Mouse (Mus musculus): ENCODE measurements around the gene Hhat.
A peak's percentile ranks its signal among the peaks of the same experiment; 100 is the strongest.

Hhat gene

GRCm38 (mm10) chr1:192770495-192771331 lies at the start of gene Hhat:
Gene Hhat, minus strand, starts transcription at chr1:192771223.
- DNase-seq: peak; percentile 85

- DNase-seq: no peak
Observed at GRCm38 (mm10) chr1:192818334-192818733, 47.3 kb upstream of the Hhat start.

GRCm38 (mm10) chr1:192815789-192816188 lies 44.8 kb upstream of the Hhat start:
- DNase-seq: no peak

GRCm38 (mm10) chr1:192814700-192815099 lies 43.7 kb upstream of the Hhat start:
- DNase-seq: no peak

- DNase-seq: no peak
Observed at GRCm38 (mm10) chr1:192812758-192813157, 41.7 kb upstream of the Hhat start.

- DNase-seq: no peak
Observed at GRCm38 (mm10) chr1:192812290-192812689, 41.3 kb upstream of the Hhat start.

GRCm38 (mm10) chr1:192806168-192807157 lies 35.4 kb upstream of the Hhat start:
- peak; percentile 61 for DNase-seq

DNA sequence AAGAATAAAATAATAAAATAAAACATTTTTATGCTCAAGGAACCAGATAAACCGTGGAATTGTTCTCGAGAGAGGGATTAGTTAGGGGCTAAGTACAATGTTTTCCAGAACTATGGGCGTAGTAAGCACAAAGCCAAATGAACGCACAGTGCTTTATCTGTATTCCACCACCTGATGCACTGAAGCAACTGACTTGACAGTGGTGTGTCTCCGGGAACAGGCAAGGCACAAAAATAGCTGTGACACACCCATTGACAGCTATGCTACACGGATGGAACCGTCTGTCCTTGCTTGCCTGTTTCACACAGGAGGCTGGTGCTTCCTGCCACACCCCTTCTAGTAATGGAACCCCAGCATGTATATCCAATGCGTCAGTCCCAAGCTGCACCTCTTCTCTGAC lies 29.3 kb upstream of the Hhat start:
- DNase-seq: no peak

DNA sequence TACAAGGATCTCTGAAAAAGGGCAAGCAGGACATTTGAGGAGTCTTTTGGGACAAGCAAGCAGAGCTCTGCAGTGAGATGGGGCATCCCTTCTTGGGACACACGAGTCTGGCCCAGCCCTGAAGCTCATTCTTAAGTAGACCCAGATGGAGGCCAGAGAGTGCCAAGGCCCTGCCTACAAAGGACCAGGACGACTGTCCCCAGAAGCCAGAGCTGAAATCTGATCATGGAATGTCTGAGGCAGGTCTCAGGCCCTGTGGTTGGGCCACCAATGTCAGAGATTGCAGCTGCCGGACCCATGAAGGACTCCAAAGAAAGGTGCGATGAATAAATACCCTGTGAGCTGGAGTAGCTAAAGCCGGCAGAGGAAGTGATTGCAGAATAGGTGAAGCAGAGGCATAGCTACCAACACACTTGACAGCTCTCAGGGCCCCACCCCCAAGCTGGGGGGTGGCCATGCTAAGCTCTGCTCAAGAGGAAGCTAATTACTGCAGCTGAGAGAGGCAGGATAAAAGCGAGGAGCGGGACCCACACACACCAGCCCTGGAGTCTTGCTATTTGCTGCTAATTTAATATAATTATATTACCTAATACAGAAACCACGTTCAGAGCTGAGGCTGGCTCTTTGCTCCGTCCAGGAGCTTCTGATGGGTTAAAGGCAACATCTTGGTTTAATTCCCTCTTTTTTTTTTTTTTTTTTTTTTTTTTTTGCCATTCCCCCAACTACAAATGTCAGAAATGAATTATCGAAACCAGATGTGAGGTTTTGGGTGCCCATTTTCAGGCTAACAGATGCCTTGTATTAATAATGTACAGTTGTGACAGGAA lies 28.4 kb upstream of the Hhat start:
- no peak for DNase-seq

- peak; percentile 87 for DNase-seq
Observed at GRCm38 (mm10) chr1:192798212-192799164, 27.5 kb upstream of the Hhat start.

- no peak for DNase-seq
Observed at GRCm38 (mm10) chr1:192797011-192797274, 25.9 kb upstream of the Hhat start.

- DNase-seq: peak; percentile 42
Observed at GRCm38 (mm10) chr1:192796201-192797010, 25.4 kb upstream of the Hhat start.

DNA sequence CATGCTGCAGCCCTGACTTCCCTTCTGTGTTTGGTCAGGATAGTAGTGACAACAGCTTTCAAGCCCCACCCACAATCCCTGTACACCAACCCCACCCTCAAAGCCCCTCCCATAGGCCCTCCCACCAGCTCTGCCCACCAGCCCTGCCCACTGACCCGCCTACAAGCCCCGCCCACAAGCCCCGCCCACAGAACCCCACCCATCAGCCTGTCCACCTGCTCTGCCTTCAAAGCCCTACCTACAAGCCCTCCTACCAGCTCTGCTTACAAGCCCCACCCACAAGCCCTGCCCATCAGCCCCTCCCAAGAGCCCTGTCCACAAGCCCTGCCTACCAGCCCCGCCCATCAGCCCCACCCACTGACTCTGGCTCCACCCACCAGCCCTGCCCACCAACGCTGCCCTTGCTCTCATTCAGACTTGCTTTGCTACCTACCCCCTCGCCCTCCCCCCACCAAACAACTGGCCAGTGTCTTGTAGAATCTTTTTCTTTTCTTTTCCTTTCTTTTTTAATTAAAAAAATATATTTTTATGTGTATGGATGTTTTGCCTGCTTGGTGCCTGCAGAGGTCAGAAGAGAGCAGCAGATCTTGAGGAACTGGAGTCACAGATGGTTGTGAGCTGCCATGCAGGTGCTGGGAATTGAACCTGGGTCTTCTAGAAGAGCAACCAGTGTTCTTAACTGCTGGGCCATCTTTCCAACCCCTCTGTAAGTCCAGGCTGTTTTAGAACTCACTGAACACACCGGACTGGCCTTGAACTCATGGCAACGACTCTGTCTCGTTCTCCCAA lies 24.1 kb upstream of the Hhat start:
- DNase-seq: no peak

- peak; percentile 43 for DNase-seq
Observed at GRCm38 (mm10) chr1:192791897-192792361, 20.9 kb upstream of the Hhat start.

DNA sequence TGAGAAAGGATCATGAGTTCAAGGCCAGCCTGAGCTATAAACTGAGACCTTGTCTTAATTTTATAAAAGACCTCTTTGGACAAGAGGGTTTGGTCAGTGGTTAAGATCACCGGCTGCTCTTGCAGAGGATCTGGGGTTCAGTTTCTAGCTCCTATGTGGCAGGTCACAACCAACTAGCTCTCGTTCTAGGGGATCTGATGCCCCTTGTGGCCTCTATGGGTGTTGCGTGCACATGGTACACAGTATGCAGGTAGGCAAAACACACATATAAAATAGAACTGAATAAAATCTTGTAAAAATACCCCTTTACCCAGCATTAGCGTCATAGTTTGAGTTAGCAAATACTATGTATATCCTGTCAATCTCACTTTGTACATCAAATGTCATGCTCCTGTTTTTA lies 19.4 kb upstream of the Hhat start:
- peak; percentile 55 for DNase-seq

- peak; percentile 77 for DNase-seq
Observed at GRCm38 (mm10) chr1:192789828-192790227, 18.8 kb upstream of the Hhat start.

GRCm38 (mm10) chr1:192789111-192789522 lies 18.1 kb upstream of the Hhat start:
- peak; percentile 78 for DNase-seq

DNA sequence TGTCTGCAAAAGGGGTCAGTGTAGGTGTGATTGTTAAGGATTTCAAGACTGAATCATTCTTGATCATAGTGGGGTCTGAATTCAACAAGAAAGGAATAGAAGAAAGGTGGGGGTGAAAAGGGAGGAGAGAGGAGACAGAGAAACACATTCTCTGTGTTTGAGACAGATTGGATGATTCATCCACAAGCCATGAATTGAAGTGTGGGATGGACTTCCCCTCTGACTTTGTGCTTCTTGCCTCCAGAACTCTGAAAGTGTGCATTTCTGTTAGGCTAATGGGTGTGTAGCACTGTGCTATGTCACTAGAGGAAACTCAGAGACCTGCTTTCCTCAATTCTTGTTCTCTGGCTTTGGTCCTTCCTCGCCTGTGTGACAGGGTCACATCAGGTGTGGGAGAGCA lies 15.2 kb upstream of the Hhat start:
- DNase-seq: no peak

GRCm38 (mm10) chr1:192785046-192785961 lies 14.3 kb upstream of the Hhat start:
- no peak for DNase-seq

Data from kidney, postnatal 10 days (tissue).